Mouse (Mus musculus) fibroblast of lung, adult 2 months (primary cell): ENCODE measurements around the gene Pdhb.
A peak's percentile ranks its signal among the peaks of the same experiment; 100 is the strongest.
"Not testable (repeated sequence)": the region's sequence is repeated elsewhere in the genome, so short reads cannot be mapped to it uniquely, and the experiment has no call there.

Experiments used
- DNase-seq: peaks from one replicate; pipeline ENCODE4 v3.0.0-alpha.2; 2011; ENCODE audit warnings: low read depth

Pdhb gene

GRCm38 (mm10) chr14:8134234-8134633 lies 38.6 kb downstream of the Pdhb start:
- no peak for DNase-seq

GRCm38 (mm10) chr14:8132789-8133188 lies 40.0 kb downstream of the Pdhb start:
- DNase-seq: no peak

DNA sequence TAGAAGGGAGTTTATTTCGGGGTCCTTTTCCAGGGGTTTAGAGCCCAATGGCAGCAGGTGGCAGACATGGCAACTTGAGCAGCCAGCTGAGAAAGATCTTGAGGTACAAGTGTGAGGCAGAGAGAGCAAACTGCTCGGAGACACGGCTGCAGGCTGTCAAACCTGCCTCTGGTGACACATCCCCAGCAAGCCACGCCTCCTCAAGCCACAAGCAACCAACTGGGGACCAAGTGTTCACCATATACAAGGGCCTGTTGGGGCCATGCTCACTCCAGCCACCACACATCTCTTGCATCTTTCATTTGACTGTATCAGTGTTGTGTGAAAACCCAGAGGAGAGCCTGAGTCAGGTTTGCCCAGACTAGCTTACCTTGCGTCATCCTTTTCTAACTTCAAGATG lies 44.9 kb downstream of the Pdhb start:
- DNase-seq: no peak

DNA sequence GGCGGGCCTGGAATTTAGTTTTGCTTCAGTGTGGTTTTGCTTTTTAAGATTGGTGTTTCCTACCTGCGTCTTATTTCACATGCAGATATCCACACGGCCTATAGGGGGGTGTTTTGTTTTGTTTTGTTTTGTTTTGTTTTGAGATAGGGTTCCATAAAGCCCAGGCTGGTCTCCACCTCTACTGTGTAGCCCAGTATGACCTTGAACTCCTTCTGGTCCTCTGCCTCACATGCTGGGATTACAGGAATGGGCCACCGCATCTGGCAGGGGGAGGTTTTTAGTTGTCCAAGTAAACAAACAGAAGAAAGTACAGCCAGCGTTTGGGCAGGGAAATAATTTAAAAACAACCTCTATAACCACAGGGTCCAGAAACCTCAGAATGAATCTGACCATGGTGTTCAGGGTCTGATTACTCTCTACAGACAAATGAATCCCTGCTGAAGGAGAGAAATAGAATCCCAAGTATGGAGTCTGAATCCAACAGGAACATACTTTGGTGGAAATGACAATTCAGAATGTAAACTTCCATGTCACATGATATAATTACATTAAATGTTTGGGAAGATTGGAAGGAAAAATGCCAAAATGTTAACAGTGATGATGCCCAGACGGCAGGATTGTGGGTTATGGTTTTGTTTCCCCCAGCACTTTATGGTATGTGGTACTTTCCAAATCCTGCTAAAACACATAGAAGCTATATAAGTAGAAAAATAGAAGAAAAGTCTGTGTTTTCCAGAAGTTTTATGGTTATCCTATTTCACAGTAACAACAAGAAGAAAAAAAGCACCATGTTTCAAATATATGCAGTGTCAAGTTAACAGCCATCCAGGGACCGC lies 48.6 kb downstream of the Pdhb start:
- no peak for DNase-seq

DNA sequence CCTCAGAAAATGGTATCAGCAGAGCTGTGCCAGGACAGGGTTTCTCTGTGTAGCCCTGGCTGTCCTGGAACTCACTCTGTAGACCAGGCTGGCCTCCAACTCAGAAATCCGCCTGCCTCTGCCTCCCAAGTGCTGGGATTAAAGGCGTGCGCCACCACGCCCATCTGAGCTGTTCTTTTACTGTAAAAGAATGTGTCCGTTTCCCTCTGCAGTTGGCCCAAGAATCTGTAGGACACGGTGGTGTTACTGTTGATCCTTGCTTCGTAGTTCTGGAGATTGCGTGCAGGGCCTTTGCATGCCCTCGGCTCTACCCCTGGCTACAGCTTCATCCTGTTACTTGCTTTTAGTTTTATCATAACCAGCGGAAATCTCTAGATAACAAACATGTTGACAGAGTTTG lies 49.2 kb downstream of the Pdhb start:
- not testable (repeated sequence) for DNase-seq

GRCm38 (mm10) chr14:8123141-8123540 lies 49.7 kb downstream of the Pdhb start:
- DNase-seq: peak; percentile 33

- no peak for DNase-seq
These were observed 52.9 kb downstream of the Pdhb start for GRCm38 (mm10) chr14:8119904-8120303.

GRCm38 (mm10) chr14:8119454-8119853 lies 53.4 kb downstream of the Pdhb start:
- DNase-seq: no peak

- no peak for DNase-seq
These were observed 55.5 kb downstream of the Pdhb start for GRCm38 (mm10) chr14:8117371-8117770.
